Mouse (Mus musculus) midbrain, embryonic 11.5 days (tissue): ENCODE measurements around the gene Epha10. TPM values are rescaled to one million over a fixed set of nuclear protein-coding genes. Genes with fewer than 3 reads are reported as not detected.

ENCODE experiments used
- ATAC-seq: fragments of 200-750 bp; cut with Nextera tagmentation; 2 replicates; pipeline ENCODE4 v1.8.0; 2017; ENCODE audit warnings: moderate TSS enrichment, moderate library complexity; ENCODE audit not compliant: low FRiP score
- DNase-seq: peaks from one replicate; pipeline ENCODE4 v3.0.0; 2015; ENCODE audit warnings: low spot score; ENCODE audit errors: missing footprints
- H3K27ac ChIP-seq: fragments of 300-500 bp; sonication (generic); 2 replicates; pipeline ENCODE4 v1.5.1; 2014; ENCODE audit warnings: low read depth, low read length
- H3K27me3 ChIP-seq: fragments of 300-500 bp; sonication (generic); 2 replicates; pipeline ENCODE4 v1.6.1; 2014; ENCODE audit warnings: mild to moderate bottlenecking, low read length, moderate library complexity, mixed read lengths; ENCODE audit not compliant: control insufficient read depth, insufficient read depth
- H3K36me3 ChIP-seq: fragments of 300-500 bp; sonication (generic); 2 replicates; pipeline ENCODE4 v1.6.1; 2014; ENCODE audit warnings: mild to moderate bottlenecking, low read length, moderate library complexity, mixed read lengths; ENCODE audit not compliant: control insufficient read depth, insufficient read depth
- H3K4me1 ChIP-seq: fragments of 300-500 bp; sonication (generic); 2 replicates; pipeline ENCODE4 v1.6.1; 2014; ENCODE audit warnings: low read length; ENCODE audit not compliant: control insufficient read depth, insufficient read depth
- H3K4me2 ChIP-seq: fragments of 300-500 bp; sonication (generic); 2 replicates; pipeline ENCODE4 v1.6.1; 2014; ENCODE audit warnings: mild to moderate bottlenecking, moderate library complexity
- H3K4me3 ChIP-seq: fragments of 300-500 bp; sonication (generic); 2 replicates; pipeline ENCODE4 v1.5.1; 2014; ENCODE audit warnings: low read depth, low read length
- H3K9ac ChIP-seq: fragments of 300-500 bp; sonication (generic); 2 replicates; pipeline ENCODE4 v1.6.1; 2014; ENCODE audit warnings: low read length
- H3K9me3 ChIP-seq: fragments of 300-500 bp; sonication (generic); 2 replicates; pipeline ENCODE4 v1.6.1; 2016; ENCODE audit warnings: low read length; ENCODE audit not compliant: control insufficient read depth
- WGBS: fragments of 180-500 bp; shearing (Covaris S2); extraction: QIAGEN DNeasy Blood & Tissue Kit; methylation state at CpG from one replicate; pipeline ENCODE4 v1.1.7; 2014; 5-methylcytosine and 5-hydroxymethylcytosine counted together
- polyA plus RNA-seq: library from polyadenylated mRNA; unstranded; fragments of >200 nt; fragmentation: Nextera tagmentation; extraction: Ambion mirVana; gene quantifications from 2 replicates; pipeline ENCODE4 v1.2.1, GENCODE M21; 2014

Gene Epha10
- polyA plus RNA-seq, 1 experiment from 2014 or later = 4.7 TPM

GRCm38 (mm10) chr4:124850933-124851658, 29.6 kb upstream of the Epha10 start, which contains the start of gene 1110065P20Rik:
TSS of gene 1110065P20Rik (minus strand) at chr4:124851196.
- Histone ChIP-seq H3K27ac (peak within 1 kb of the TSS; percentile 80), H3K27me3 (no peaks in the 10 kb centered on the region), H3K36me3 (peaks cover 10% of the 10 kb centered on the region), H3K4me1 (peaks cover 15% of the 10 kb centered on the region), H3K4me3 (peak within 1 kb of the TSS; percentile 99), H3K4me2 (peak within 1 kb of the TSS; percentile 55), H3K9ac (peak within 1 kb of the TSS; percentile 63), H3K9me3 (no peaks in the 10 kb centered on the region)
- under 1% methylated on average over 61 of the region's 75 CpGs for WGBS
- DNase-seq = peak; percentile 91
- peak; percentile 43 for ATAC-seq

DNA sequence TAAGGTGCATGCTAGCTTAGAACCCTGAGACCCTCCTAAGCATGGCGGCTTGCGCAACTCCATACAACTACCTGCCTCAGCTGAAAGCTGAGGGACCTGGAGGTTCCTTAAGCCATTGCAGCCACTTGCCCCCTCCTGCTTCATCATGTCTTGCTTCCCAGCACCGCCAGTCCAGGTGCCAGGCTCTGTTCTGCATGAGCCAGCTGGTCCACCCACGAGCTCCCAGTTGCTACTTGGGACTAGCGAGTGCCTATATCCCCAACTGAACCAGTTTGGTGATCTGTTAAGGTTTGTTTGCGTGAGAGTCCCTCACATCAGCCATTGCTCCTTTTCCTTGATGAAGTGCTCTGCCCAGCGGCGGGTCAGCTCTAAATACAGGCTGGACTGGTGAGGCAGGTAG, 24.4 kb upstream of the Epha10 start:
- Histone ChIP-seq H3K9me3 (no peaks in the 10 kb centered on the region), H3K4me1 (peaks cover 20% of the 10 kb centered on the region), H3K9ac (no peak overlapping the region), H3K27ac (no peak overlapping the region), H3K36me3 (peaks cover 15% of the 10 kb centered on the region), H3K4me2 (no peak overlapping the region), H3K27me3 (no peaks in the 10 kb centered on the region), H3K4me3 (no peak overlapping the region)
- no peak for DNase-seq
- ATAC-seq = no peak
- 96% methylated on average over 8 of the region's 8 CpGs for WGBS

GRCm38 (mm10) chr4:124858370-124858769, 22.3 kb upstream of the Epha10 start:
- H3K27ac ChIP-seq = no peak overlapping the region
- no peak overlapping the region for H3K4me2 ChIP-seq
- H3K9me3 ChIP-seq = no peaks in the 10 kb centered on the region
- WGBS = 85% methylated on average over 5 of the region's 5 CpGs
- H3K27me3 ChIP-seq = no peaks in the 10 kb centered on the region
- H3K36me3 ChIP-seq = peaks cover 15% of the 10 kb centered on the region
- no peak overlapping the region for H3K9ac ChIP-seq
- H3K4me3 ChIP-seq = no peak overlapping the region
- no peak for ATAC-seq
- peaks cover 15% of the 10 kb centered on the region for H3K4me1 ChIP-seq
- no peak for DNase-seq

- Histone ChIP-seq H3K9ac (no peak overlapping the region), H3K27me3 (no peaks in the 10 kb centered on the region), H3K9me3 (no peaks in the 10 kb centered on the region), H3K27ac (no peak overlapping the region), H3K4me1 (peaks cover 15% of the 10 kb centered on the region), H3K4me3 (no peak overlapping the region), H3K36me3 (peaks cover 8% of the 10 kb centered on the region; the same call in 1 of the 2 replicates), H3K4me2 (peak overlapping the region; percentile 88; the same call in 1 of the 2 replicates)
- 13% methylated on average over 7 of the region's 7 CpGs for WGBS
- peak; percentile 91 for DNase-seq
- ATAC-seq = no peak
These were observed 20.3 kb upstream of the Epha10 start for GRCm38 (mm10) chr4:124860446-124860845.

- peak; percentile 91 for DNase-seq
- H3K27ac ChIP-seq = peak within 1 kb of the TSS; percentile 20; the same call in 1 of the 2 replicates
- H3K4me1 ChIP-seq = peaks cover 15% of the 10 kb centered on the region
- no peaks in the 10 kb centered on the region for H3K27me3 ChIP-seq
- peak; percentile 28 for ATAC-seq
- peaks cover 5% of the 10 kb centered on the region; the same call in 1 of the 2 replicates for H3K36me3 ChIP-seq
- H3K9me3 ChIP-seq = no peaks in the 10 kb centered on the region
- 2% methylated on average over 76 of the region's 77 CpGs for WGBS
- H3K4me2 ChIP-seq = peak within 1 kb of the TSS; percentile 88
- peak within 1 kb of the TSS; percentile 70 for H3K4me3 ChIP-seq
- H3K9ac ChIP-seq = peak within 1 kb of the TSS; percentile 87
These were observed 19.2 kb upstream of the Epha10 start, which contains the start of gene Maneal for GRCm38 (mm10) chr4:124861283-124862188. TSS of gene Maneal (minus strand) at chr4:124862171.

GRCm38 (mm10) chr4:124872719-124873118, 8.0 kb upstream of the Epha10 start:
- no peak for ATAC-seq
- 96% methylated on average over 1 of the region's 1 CpGs for WGBS
- no peak overlapping the region for H3K4me3 ChIP-seq

DNA sequence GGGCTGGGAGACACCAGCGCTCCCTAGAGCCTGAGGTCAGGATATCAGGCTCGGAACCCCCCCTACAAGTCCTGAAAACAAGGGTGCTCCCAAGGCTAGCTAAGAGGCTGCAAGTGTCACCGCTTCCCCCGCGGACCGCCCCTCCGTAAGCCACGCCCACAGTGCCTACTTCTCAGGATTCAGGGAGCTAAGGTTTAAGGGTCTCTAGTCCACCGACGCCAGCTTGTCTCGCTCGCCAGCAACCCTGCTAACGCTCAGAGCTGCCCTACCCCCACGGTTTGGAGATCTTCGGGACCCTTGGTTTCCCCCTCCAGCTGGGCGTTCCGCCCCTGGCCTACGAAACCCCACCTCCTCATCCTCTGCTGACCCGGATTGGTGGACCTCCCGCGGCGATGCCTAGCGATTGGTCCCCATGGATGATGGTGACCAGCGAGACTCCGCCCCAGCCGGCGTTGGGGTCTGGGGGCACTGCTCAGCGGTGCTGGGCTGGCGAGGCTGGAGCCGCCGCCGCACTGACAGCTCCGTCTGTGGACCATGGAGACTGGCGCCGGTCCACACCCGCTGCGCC, 726 bp downstream of the Epha10 start:
- DNase-seq (peak; percentile 99), ATAC-seq (peak; percentile 97)
- Histone ChIP-seq H3K4me2 (peak overlapping the region; percentile 66), H3K9ac (peak overlapping the region; percentile 50; the same call in 1 of the 2 replicates), H3K27me3 (peaks cover 14% of the 10 kb centered on the region; the same call in 1 of the 2 replicates), H3K4me1 (peaks cover 23% of the 10 kb centered on the region), H3K36me3 (no peaks in the 10 kb centered on the region), H3K9me3 (no peaks in the 10 kb centered on the region), H3K27ac (peak overlapping the region; percentile 22; the same call in 1 of the 2 replicates), H3K4me3 (peak overlapping the region; percentile 34)
- 0% methylated on average over 37 of the region's 37 CpGs for WGBS

More at GRCm38 (mm10) chr4:124872719-124873118, 8.0 kb upstream of the Epha10 start:
- no peaks in the 10 kb centered on the region for H3K36me3 ChIP-seq
- no peak overlapping the region for H3K9ac ChIP-seq
- H3K4me1 ChIP-seq = no peaks in the 10 kb centered on the region
- H3K9me3 ChIP-seq = no peaks in the 10 kb centered on the region
- no peaks in the 10 kb centered on the region for H3K27me3 ChIP-seq
- DNase-seq = no peak
- H3K27ac ChIP-seq = no peak overlapping the region
- no peak overlapping the region for H3K4me2 ChIP-seq

DNA sequence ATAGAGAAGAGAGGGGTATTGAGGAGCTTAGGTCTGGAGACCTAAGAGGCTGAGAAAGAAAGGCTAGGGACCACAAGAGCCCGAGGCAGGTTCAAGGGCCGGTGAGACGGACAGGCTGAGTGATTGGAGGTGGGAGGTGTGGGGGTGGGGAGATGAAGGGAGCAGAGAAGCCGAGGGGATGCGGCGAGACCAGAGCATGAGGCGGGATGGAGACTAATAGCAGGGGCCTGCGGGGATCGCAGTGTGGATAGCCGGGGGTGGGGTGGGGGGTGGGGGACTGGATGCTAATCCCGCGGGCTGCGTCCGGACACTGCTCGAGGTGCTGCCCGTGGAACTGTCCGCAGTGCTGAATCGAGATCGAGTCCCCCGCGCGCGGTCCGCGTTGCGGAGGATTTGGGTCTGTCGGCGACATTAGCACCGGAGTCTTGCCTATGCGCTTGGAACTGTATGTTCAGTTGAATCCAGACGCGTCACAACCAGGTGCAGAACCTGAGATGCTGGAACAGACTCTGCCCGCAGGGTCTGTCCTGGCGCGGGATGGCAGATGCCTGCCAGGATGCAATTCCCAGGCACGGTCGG, 1.5 kb downstream of the Epha10 start:
- under 1% methylated on average over 37 of the region's 37 CpGs for WGBS
- H3K36me3 ChIP-seq = no peaks in the 10 kb centered on the region
- no peaks in the 10 kb centered on the region for H3K9me3 ChIP-seq
- H3K4me2 ChIP-seq = peak overlapping the region; percentile 66
- peak; percentile 93 for DNase-seq
- peak overlapping the region; percentile 34 for H3K4me3 ChIP-seq
- H3K9ac ChIP-seq = peak overlapping the region; percentile 50
- H3K27me3 ChIP-seq = peaks cover 14% of the 10 kb centered on the region; the same call in 1 of the 2 replicates
- peak; percentile 25 for ATAC-seq
- 0 out of 2 replicates have a peak overlapping the region, but pooled peaks have one; percentile 22 for H3K27ac ChIP-seq
- H3K4me1 ChIP-seq = peaks cover 23% of the 10 kb centered on the region
